Mouse (Mus musculus) bone marrow macrophage, adult 2 months (primary cell): ENCODE results near the gene Nup160.

Source experiments
- CTCF ChIP-seq: IDR thresholded peaks from 2 replicates; pipeline ENCODE4 v1.5.1; 2012; ENCODE audit warnings: low read depth, mild to moderate bottlenecking, low read length, moderate library complexity
- POLR2A ChIP-seq: IDR thresholded peaks from 2 replicates; pipeline ENCODE4 v1.6.1; 2012; ENCODE audit warnings: mild to moderate bottlenecking, low read depth, low read length, borderline replicate concordance

DNA sequence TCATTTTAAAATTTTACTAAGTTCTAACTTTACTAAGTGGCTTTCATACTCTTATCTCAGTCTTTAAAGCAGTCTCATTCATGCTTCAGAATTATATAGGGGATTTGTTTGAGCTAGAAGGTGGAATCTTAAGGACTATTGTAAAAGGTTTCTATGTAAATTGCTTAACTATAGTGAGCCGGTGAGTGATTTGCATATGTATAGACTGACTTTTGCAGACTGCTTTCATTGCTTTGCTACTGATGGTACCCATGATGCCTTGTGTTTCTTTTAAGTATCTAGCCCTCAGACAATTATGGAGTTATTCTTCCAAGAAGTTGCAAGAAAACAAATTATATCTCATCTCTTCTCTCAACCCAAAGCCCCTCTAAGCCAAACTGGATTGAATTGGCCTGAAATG is 31.5 kb downstream of the Nup160 start:
- TF ChIP-seq CTCF (no peak), POLR2A (no peak)
